Mouse (Mus musculus) brain, embryonic 14.5 days (tissue): ENCODE data around the gene Npc2.

Experiments
- CTCF ChIP-seq: fragments of 200-500 bp; IDR thresholded peaks from 2 replicates; pipeline ENCODE4 v1.5.1; 2012; ENCODE audit warnings: inconsistent platforms, mild to moderate bottlenecking, moderate library complexity, borderline replicate concordance; ENCODE audit not compliant: insufficient read depth, insufficient read length; ENCODE audit errors: extremely low read depth
- POLR2A ChIP-seq: fragments of 200-500 bp; IDR thresholded peaks from 2 replicates; pipeline ENCODE4 v1.6.1; 2012; ENCODE audit warnings: mild to moderate bottlenecking, inconsistent platforms, borderline replicate concordance; ENCODE audit not compliant: poor library complexity, insufficient read depth, insufficient read length, severe bottlenecking; ENCODE audit errors: extremely low read depth

- no peak for TF ChIP-seq CTCF
- no peak for TF ChIP-seq POLR2A
Measured at GRCm38 (mm10) chr12:84807351-84807750, 34.4 kb upstream of the Npc2 start.
